Mouse (Mus musculus): ENCODE results near the gene Eef1a2.

Eef1a2 gene

DNA sequence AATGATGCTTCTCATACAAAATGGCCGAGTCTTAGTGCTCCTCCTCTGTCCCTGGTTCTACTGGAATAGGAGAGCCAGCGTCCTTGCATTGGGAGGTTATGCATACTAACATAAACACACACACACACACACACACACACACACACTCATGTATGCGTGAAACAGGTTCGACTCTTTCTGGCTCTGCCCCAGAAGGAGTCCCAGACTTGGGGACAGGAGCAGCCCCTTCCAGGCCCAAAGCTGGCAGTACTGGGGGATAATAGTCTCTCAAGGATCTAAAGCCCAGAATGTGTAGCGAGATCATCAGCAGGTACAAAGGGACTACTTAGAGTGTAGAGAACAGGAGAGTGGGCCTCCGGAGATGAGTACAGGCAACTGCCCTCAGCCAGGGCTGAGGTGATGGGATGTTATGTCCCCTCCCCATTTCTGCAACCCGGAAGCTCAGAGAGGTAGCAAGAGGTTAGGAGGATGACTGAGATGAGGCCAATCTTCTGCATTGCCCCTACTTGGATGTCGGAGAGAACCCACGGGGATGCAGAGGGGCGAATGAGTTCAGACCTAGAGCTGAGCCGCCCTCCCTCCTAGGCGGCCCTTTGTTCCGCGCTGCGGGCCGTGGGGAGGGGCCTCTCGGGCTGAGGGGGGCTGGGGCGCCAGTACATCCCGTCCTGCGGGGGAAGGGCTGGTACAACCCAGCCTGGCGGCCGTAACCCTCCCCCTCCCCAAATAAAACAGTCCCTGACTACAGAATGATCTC lies 22.8 kb downstream of the Eef1a2 start:
- in situ Hi-C loops (cut with MboI, MseI) = no loop called here

DNA sequence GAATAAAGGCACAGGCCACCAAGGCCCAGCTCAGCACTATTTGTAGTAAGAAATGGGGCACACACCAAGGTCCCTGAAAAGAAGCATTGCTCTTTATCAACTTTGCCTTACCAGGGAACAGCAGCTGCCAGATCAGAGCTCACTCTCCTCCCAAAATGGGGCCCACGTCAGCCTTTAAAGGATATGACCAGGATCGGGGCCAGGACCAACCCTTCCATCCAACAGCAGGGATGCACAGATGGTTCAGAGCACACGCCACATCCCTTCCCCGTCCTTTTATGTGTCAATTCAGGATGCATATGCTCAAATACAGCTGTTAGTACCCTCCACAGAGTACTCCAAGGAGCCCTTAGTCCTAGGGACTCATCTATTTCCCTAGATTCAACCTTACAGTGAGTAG lies 26.6 kb downstream of the Eef1a2 start:
- in situ Hi-C loops (cut with MboI, MseI) = no loop called here

DNA sequence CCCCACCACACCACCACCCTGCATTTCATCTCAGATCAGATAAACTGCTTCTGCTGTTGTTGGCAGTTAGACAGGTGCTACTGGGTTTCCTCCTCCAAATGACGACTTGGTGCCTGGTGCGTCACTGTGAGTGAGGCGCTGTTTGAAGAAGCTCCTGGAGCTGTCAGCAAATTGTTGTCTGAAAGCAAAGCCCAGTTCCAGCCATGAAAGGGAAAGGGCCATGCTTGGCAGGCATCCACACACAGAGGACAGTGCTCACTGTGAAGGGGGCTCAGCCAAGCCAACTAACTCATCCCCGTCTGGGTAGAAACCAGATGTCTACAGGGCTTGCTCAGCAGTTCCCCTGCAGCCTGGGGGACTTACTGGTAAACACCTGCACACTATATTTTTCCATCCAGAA lies 27.9 kb downstream of the Eef1a2 start:
- in situ Hi-C loops (cut with MboI, MseI) = no loop called here

DNA sequence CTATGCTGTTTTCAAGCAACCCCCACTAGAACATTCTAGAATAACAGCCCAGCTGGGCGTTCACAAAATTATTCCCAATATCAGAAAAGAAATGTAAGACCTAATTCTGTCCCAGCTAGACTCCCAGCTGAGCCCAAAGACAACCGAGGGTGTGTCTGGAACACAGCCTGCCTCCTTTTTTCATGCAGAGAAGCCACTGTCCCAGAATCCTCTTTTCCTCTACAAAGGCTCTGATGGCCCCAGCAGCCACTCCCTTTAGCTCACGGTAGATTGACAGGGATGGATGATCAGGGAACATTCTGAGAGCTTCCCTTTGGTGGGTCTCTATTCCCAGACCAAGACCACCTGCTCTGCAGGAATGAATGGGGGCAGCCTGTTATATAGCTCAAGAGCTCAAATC lies 29.0 kb downstream of the Eef1a2 start:
- in situ Hi-C loops (cut with MboI, MseI) = no loop called here

DNA sequence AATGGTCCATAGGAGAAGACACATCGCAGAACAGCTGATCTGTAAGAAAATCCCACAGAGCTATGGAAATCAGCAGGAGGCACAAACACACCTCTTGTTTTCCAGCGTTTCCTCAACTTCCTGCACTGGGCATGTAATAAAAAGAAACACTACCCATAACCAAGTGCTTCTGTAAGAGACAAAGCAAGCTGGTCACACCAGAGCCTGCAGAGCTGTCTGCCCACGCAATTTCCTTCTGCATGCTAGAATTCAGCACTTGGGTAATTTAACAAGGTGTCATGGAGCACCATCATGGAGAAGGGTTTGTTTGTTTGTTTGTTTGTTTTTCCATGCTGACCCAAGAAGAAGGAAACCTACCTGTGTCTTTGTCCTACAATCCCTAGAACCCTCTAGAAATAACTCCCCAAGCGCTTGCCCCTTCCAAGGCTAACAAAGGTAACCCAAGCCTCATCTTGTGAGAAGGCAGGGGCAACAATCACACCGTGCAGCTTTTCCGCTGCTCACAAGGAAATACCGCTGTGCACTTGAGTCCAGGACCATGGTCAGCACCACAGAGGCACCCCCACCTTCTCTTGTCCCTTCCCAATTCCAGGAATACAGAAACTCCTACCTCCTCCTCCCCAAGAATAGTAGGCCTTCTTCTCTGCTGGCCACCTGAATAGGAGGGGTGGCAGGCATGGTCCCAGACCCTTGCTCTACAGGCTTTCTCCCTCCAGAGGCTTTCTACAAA lies 30.9 kb downstream of the Eef1a2 start:
- in situ Hi-C loops (cut with MboI, MseI) = no loop called here

DNA sequence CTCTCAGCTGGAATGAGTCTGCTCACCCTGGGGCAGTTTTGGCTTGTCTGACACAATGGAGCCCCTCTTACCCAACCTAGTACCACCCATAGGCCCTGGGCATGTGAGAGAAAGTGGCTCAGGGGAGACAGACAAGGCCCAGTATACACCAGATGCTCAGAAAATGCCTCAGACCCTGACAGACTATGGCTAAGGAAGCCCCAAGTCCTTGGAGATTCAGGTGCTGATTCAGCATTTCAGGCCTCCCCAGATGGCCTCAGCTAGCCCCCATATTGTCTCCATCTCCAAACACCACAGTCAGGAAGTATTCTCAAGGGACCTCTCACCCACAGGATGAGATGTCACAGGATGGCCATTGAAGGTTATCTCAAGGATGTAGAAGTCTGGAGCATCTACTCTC lies 34.2 kb downstream of the Eef1a2 start:
- in situ Hi-C loops (cut with MboI, MseI) = no loop called here

DNA sequence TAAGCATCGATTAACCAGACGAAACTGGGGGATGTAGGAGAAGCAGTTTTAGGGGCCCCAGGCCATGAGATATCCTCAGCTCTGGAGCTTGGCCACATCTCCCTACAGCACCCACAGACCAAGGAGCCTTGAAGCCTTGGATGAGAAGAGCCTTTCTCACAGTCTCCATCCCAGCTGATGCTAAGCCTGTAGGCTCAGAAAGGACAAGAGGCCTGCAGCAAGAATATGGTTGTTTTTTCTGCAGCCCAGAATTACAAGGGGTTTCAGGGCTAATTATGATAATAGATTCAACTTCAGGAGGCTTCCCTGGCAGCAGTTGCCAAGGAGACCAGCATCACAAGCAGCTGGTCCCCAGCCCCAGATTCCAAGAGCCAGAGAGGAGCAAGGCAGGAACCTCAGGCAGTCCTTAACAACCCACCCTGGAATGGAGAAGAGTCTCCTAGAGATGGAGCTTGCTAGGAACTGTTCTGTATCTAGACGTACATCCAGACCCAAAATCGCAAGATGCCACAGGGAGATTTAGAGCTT lies 35.8 kb downstream of the Eef1a2 start:
- in situ Hi-C loops (cut with MboI, MseI) = no loop called here

DNA sequence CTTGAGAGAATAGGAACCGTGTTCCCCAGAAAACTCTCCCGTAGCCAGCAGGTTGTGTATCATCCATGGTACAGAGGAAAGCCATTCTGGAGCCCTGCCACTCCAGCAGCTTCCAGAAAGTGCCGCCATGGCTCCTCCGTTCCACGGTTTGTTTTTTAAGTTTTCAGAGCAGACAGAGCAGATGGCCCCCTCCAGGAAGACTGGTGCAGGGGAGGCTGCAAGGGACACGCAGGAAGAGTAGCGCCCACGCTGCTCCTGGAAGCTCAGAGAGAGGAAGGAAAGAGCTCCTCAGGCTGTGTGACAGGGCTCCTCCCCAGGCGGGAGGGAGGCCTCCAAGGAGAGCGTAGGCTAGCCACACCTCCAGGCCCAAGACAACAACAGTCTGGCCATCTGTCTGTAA lies 36.9 kb downstream of the Eef1a2 start:
- in situ Hi-C loops (cut with MboI, MseI) = no loop called here

DNA sequence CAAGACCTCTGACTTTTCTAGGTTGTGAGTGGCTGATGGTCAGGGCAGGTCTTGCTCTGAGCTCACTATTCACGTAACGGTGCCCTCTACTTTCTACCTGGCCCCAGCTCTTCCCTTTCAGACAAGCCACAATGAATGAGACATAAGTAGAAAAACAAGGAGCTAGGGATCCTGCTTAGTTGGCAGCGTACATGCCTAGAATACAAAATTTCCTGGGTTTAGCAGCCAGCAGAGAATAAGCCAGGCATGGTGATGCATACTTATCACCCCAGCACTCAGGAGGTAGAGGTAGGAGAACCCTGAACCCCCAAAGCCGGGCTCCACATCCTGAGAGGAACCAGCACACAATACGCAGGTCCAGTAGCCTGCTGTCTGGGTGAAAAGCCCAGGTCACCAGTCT lies 40.4 kb downstream of the Eef1a2 start:
- in situ Hi-C loops (cut with MboI, MseI) = no loop called here

DNA sequence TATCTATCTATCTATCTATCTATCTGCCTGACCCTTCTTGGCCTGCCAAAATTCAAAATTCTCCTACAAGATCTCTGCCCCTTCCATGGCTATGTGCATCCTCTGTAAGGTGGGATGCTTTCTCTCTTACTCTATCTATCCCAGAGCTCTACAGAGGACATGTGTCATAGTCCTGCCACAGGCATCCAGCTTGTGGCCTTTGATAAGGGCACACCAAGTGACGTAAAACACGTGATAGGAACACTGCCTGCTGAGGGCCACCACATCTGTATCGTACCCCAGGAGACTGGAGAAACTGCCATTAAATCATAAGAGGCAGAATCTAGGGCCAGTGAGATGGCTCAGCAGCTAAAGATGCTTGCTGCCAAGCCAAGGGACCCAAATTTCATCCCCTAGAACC lies 41.4 kb downstream of the Eef1a2 start:
- in situ Hi-C loops (cut with MboI, MseI) = no loop called here

DNA sequence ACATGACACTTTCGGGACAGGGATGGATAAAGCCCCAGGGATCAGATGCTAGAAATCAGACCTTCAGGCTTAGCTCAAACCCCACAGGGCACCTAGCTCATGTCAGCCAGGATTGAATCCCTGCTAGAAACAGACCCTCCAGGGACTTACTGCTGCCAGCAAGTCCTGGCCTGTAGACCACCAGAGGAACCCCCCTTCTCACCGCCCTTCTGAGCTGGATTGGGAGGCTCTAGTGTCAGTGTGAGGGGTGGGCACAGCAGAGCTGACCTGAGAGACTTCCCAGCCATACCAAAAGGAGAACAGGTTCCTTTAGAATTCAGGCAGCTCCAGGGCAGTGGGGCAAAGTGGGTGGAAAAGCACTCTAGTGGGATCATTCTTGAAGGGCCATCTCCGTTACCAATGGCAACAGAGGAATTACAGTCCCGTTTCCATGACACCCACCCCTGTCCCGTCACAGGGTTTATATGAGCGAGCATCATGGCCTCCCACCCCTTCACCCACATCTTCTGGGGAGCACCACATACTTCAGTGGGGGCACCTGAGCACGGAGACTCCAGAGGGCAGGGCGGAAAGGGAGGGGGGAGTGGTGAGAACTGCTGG lies 43.0 kb downstream of the Eef1a2 start:
- in situ Hi-C loops (cut with MboI, MseI) = no loop called here

DNA sequence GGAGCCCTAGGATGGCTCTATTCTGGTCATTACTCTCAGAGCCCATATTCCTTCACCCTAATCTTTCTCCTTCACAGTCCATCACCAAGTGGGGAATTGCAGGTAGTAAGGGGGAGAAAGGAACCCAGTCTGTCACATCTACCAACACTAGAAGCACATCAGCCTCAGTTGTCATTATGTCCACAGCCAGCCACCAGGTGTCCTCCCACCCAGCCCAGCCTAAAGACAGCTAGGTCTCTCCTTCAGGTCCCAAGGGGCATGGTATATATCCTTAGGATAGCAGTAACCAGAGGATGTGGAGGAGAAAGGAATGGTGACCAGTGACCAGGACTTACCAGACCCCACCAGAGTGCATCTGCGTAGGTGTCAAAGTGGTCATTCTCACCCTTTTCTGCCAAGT lies 45.1 kb downstream of the Eef1a2 start:
- in situ Hi-C loops (cut with MboI, MseI) = no loop called here

DNA sequence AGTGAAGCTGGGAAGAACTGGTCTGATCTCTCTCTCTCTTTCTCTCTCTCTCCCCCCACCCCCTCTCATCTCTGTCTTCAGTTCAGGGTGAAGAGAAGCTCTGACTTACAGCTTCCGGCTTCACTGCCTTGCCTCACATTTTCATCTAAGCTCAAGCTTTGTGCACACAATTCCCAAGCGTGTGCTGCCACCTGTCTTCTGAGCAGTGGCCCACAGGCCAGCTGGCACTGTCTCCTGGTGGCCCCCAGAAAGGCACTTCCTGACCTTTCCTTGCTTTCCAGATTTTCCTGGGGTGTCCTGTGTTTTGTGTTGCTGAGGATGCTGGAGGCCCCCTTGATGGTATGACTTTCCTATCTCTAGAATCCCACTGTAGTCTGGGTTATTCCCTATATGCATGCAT lies 52.7 kb downstream of the Eef1a2 start:
- in situ Hi-C loops (cut with MboI, MseI) = no loop called here

DNA sequence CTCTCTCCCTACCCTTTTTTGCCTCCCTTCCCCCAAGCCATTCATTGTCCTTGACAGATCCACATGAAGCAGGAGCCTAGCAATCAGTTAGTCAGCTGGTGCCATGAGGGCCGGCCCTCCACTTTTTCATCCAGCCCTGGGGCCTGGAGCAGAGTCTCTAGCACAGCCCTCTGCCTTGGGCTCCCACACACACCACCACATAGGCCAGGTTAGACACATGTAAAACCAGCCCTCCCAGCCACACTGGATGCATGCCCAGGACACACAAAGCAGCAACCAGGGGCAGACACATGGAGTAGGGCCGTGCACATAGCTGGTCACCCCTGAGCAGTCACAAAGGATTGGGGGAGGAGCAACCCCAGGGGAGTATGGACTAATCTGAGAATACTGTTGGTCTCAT lies 54.7 kb downstream of the Eef1a2 start:
- in situ Hi-C loops (cut with MboI, MseI) = no loop called here

DNA sequence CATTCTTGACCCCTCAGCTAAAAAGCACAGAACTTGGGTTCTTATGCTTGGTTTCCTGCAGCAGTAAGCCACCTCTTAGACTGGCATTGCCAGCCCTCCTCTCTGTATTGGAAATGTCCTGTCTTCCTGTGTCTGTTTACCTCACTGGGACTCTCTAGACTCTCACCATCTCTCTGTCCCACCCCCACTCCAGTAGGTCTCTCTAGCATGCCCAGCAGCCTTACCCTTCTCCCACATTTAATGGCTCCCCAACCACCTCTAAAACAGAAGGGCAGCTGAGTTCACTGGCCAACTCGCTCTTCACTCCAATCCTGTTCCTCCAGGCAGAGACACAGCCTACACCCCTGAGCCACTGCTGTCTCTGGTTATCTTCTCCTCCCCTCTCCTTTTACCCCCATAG lies 55.2 kb downstream of the Eef1a2 start:
- in situ Hi-C loops (cut with MboI, MseI) = no loop called here

DNA sequence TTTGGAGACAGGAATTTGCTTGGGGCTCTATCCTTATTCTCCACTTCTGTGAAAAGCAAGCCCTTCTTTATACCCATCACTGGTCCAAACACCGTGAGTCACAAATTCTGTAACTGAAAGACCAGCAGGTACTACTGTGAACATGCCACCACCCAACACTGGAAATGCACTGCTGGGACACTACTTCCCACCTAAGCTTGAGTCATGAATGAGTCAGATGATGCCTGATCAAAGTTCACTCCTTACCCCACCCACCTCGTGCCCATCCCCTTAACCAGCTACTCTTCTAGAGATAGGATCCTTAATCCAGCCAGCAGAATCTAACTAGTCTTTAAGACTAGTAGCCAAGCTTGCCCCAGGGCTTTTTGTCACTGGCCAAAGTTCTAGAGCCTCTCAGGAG lies 56.7 kb downstream of the Eef1a2 start:
- in situ Hi-C loops (cut with MboI, MseI) = no loop called here

Measured in regulatory T cell (primary cell).